Mouse (Mus musculus) layer of hippocampus, postnatal 10 days (tissue): ENCODE measurements around the gene Tmem141. TPM values are rescaled to one million over a fixed set of nuclear protein-coding genes. Genes with fewer than 3 reads are reported as not detected.
A peak's percentile ranks its signal among the peaks of the same experiment; 100 is the strongest.

ENCODE experiments used
- DNase-seq, 2 experiments: peaks; one replicate each; pipeline ENCODE4 v3.0.0; 2021; ENCODE audit warnings: low spot score in 2 of 2
- long read RNA-seq: library from polyadenylated mRNA; stranded (forward); transcript quantifications from one replicate; pipeline ENCODE4 v2.0.0, GENCODE M21; 2023
- total RNA-seq, 2 experiments: library from RNA; stranded (reverse); gene quantifications; 2 replicates each; pipeline ENCODE4 v1.2.3; 2021

Tmem141 gene
- 10 to 100 TPM; 19.9 to 21.1 TPM for total RNA-seq
- long read RNA-seq, transcript Tmem141-206 (4 exons, 975 nt): major isoform, 6 of 24 reads
- long read RNA-seq, partial matches to known transcripts: 3 of 24 reads
- long read RNA-seq, other reads (novel, unspliced or antisense): 10 of 24 reads

- peak; percentile 73 to 83 for DNase-seq
Measured at GRCm38 (mm10) chr2:25621229-25622200, at the start of gene Tmem141. Gene Tmem141 (minus strand): TSS chr2:25622005.

GRCm38 (mm10) chr2:25666516-25666915 is 44.7 kb upstream of the Tmem141 start:
- DNase-seq: no peak

GRCm38 (mm10) chr2:25664125-25664524 is 42.3 kb upstream of the Tmem141 start:
- DNase-seq: no peak

DNA sequence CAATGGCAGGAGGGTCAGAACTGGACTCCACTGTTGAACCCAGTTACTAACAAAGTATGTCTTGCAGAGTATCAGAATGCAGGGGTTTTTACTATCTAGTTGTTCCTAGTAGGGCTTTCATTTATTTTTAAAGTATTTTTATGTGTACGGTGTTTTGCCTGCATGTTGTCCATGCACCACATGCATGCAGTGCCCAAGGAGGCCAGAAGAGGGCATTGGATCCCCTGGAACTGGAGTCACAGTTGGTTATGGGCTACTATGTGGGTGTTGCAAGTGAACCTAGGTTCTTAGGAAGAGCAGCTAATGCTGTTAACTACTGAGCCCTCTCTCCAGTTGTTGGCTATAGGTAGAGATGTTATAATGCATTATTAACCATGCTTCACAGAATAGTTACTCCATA is 41.7 kb upstream of the Tmem141 start:
- peak; percentile 67 to 72 for DNase-seq

DNA sequence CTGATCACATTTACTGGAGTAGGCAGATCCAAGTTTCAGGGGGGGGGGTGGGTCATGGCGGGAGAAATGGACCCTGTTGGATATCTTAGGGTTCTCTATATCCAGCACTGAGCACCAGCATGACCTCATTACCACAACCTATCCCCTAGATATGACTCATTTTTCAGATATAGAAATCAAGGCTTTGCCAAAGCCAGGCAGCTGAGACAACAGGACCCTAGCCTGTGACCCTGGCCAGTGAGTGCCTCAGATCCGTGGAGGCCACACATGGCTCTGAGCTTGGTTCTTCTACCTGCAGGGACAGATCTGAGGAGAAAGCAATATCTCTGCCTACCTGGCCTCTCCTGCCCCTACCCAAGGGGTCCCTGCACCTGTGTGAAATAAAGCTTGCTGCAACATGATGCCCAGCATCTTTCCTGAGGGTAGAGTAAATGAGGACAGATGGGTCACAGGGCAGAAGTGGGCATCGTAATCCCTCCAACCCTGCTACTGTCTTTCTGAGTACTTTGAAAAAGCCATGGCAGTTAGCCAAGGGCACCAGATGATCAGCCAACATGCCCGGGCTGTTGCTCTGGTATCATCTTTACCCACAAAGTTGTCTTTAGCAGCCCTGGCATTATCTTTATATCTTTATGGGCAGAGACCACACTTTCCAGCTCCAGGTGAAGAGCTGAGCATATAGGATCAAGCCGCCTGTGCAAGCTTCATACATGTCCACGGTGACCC is 39.6 kb upstream of the Tmem141 start:
- DNase-seq: no peak

DNA sequence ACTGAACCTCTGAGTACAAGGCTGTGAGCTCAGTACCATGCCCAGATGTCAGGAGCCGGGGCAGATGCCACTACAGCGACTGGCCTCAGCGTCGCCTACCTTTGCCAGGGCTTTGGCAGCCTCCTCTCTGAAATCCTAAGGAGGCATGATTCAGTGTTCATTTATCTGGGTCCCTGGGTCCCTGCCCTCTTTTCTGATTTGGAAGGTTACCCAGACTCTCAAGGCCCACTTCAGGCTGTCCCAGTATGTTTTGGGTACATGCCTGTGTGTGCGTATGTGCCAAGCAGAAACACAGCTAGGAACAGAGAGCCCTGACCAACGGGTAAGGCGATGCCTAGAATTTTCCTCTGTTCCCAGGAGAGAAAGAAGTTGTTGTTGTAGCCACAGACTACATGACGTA is 38.5 kb upstream of the Tmem141 start:
- DNase-seq: no peak

DNA sequence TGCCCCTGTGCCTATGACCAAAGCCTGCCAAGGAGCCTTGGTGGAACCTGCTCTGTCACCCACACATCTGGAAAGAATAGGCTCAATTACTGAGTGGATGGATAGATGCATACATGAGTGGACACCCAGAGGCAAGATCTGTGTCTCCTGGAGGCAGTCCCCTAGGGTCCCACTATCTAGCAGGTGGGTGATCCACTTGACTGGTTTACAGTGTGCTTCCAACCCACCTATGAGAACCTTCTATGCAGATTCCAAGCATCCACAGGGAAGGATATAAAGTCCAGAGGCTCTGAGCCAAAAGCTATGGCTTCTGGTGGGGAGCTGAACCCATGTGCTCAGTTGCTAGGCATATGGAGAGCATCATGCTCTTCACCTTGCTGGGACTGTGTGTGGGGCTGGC is 35.8 kb upstream of the Tmem141 start, which contains the start of gene Lcn5:
Lcn5 (plus strand) TSS at position 301 of the 400 bp plus-strand sequence.
- no peak for DNase-seq

DNA sequence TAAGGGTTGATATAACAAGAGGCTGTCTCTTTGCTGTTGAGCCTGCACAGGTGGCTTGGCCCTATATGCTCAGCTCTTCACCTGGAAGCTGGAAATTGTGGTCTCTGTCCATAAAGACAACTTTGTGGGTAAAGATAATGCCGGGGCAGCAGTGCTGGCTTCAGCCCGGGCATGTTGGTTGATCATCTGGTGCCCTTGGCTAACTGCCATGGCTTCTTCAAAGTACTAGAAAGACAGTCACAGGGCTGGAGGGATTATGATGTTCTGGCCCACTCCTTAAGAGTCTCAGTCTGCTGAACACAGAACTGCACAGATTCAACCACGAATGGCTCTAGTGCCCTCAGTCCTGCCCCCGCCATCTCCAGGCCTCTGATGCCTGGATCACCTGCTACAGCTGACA is 35.4 kb upstream of the Tmem141 start:
- peak in 1 of 2 experiments; percentile 16 for DNase-seq

DNA sequence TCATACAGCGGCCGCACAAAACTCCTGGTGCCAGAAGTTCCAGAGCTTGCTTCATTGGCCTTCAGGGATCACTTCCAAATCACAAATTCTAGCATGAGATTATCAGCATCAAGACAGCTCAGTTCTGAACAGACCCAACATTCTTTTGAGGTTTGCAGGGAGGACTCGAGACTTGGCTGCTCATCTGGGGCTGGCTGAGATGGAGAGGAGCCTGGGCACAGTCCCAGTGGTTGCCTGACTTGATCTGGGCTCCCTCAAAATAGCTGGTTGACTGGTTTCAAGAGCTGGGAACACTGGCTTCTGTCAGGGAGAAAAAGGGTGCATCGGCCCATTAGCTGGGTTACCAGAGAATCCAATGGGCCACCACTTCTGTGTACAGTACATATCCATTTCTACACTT is 34.9 kb upstream of the Tmem141 start:
- peak; percentile 19 to 33 for DNase-seq

DNA sequence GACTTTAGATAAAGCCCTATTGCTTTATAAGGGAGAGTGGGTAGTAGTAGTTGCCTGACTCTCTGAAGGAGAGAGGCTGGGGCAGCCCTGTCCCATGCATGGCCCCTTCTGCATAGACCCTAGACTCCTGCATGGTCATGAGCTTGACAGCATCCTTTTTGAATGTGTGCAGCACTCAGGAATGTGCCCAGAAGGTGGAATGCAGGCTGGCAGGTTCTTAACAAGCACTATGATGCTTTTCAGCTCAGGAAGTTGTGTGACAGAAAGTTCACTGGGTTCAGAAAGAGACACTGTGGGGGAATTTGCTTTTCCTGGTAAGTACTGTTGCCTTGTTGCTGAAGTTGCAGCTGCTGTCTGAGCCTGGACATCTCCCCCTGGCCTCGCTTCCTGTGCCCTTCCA is 32.7 kb upstream of the Tmem141 start:
- no peak for DNase-seq

- no peak for DNase-seq
Measured at GRCm38 (mm10) chr2:25652902-25653301, 31.1 kb upstream of the Tmem141 start, which contains the start of gene Lcn8. Gene Lcn8 (plus strand): TSS chr2:25653120.

DNA sequence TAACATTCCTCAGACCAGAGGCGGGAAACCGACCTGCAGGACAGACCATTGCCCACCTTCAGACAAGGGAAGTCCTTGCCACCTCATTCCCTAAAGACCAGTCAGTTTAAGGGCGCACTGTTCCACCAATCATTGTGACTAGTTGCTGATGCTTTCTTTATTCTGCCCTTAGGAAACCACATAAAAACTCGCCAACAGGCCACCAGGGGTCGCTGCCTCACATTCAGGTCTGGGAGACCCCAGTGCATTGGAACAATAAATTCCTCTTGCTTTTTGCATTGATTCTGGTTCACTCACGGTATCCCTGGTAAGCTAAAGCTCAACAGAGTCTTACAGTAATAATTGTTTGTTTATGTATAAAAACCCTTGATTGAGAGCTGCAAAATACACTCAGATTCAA is 18.1 kb upstream of the Tmem141 start:
- DNase-seq: peak; percentile 71 to 75

- no peak for DNase-seq
Measured at GRCm38 (mm10) chr2:25634046-25634445, 12.2 kb upstream of the Tmem141 start.

DNA sequence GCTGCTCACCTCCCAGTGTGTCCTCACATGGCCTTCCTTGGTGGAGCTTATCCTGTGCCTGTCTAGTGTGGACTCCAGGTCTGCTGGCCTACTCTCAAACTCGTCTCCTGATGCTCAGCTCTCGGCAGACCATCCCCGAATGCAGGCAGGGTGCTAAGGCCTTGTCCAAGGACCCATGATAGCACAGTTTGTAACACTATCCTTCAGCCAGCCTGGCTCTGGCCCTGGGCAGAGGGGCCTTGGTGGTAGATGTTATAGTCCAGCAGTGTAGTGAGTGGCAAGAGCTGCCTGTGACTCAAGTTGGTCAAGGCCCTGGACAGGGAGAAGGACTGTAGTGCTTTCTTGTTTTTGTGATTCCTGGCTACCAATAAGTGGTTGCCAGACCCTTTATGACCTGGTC is 11.8 kb upstream of the Tmem141 start:
- DNase-seq: no peak

DNA sequence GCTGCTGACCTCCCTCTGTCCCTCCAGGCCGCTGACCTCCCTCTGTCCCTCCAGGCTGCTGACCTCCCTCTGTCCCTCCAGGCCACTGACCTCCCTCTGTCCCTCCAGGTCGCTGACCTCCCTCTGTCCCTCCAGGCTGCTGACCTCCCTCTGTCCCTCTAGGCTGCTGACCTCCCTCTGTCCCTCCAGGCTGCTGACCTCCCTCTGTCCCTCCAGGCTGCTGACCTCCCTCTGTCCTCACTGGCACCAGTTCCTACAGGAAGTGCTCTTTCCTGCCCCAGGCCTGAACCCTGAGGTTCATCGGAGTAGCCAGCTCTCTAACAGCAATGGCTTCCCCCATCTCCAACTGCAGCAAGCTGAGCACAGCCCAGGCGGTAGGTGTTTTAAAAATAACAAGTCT is 6.9 kb upstream of the Tmem141 start:
- no peak for DNase-seq

GRCm38 (mm10) chr2:25627811-25628210 is 6.0 kb upstream of the Tmem141 start, which contains the start of gene Fcna:
Gene Fcna (minus strand): TSS chr2:25628030.
- DNase-seq: no peak

DNA sequence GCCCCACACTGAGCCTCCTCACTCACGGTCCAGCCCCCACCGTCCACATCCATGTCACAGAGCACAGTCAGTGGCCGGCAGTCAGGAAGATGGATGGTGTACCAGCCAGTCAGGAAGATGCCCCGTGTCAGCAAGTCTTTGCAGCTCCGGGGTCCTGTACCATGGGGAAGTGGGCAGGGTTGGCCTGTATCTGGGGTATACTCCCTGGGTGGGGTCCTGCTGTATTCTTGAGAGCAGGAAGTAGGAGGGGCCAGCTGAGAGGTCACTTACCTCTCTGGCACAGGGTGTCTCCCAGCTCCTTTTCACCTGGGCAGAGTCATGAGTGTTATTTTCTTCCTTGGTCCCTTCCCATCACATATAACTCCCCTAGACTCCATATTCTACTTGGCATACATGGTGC is 4.2 kb upstream of the Tmem141 start:
- no peak for DNase-seq

DNA sequence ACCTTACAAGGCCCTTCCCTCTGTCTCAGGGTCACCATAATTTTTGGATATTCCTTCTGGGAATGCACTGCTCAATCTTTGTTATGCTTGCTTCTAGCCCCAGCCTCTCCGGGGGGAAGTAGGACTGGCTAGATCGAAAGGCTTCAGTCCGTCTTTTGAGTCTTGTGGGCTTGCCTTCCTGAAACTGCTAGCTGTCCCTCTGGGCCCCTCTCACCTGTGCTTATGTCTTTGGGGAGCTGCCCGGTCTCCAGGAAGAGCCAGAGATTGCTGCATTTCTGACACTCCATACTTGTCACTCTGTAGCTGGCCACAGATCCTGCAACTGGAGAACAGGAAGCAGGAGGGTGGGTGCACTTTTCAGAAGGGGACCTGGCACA is 965 bp downstream of the Tmem141 start:
- no peak for DNase-seq

GRCm38 (mm10) chr2:25620386-25620785 is 1.4 kb downstream of the Tmem141 start:
- no peak for DNase-seq

DNA sequence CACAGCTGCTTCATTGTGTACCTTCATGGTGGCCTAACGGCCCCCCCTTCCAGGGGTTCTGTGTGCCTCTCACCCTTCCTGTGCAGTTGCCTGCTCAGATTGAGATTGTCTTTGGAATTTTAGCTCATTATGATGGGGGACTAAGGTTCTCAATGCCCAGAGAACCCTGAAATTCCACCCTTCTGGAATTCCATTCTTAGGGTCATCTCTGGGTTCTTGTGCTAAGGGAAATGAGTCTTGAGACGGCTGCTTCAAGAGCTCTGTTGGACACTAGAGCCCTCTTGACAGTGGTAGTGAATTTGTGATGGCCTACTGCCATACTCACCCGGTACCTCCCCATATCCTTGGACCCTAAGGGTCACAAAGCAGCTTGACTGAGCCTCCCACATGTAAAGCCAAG is 4.2 kb downstream of the Tmem141 start, which contains the start of gene Ccdc183:
Ccdc183 (minus strand) TSS at position 101 of the 400 bp plus-strand sequence.
- no peak for DNase-seq

GRCm38 (mm10) chr2:25616398-25616797 is 5.4 kb downstream of the Tmem141 start:
- DNase-seq: no peak

DNA sequence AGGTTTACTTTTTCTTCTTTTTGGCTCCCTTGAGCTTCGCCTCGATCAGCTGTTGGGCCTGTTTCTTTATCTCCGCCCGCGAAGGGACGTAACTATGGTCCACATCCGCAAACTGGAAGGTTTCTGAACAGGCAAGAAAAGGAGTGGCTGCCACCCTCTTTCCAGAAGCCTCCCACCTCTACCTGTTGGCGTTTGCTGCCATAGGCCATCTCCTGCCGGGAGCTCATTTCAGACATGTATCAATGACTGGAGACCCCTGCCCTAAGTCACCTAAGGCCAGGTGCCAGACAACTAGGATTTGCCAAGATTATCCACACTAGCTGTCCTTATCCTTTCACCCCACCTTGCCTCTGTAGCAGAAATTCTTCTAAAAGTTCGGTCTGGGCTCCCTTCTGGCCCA is 13.1 kb downstream of the Tmem141 start:
- no peak for DNase-seq
